Comparison of ENCODE assay signal across 23 mouse cellular contexts in genomic region chr10:14063226-14063625, GRCm38 (mm10).
"Had no signal": no experiment of that assay in that cellular context is flagged by ENCODE, and none has a peak within 500 bp of the region (broad histone marks: within the 10 kb centered on the region; RNA-seq: fewer than 3 reads in every experiment).

No protein-coding gene starts in this region.

- H3K4me1 ChIP-seq: hindbrain, embryonic 13.5 days; hindbrain, embryonic 15.5 days; kidney, embryonic 15.5 days; limb, embryonic 12.5 days had no signal

- H3K9ac ChIP-seq: forebrain, postnatal 0 days; heart, embryonic 12.5 days; hindbrain, embryonic 13.5 days; hindbrain, embryonic 15.5 days; kidney, embryonic 15.5 days; limb, embryonic 12.5 days had no signal

- H3K36me3 ChIP-seq: heart, embryonic 10.5 days; hindbrain, embryonic 13.5 days; hindbrain, embryonic 15.5 days; kidney, embryonic 15.5 days; limb, embryonic 12.5 days had no signal

- ATAC-seq: forebrain, postnatal 0 days; hindbrain, postnatal 0 days; intestine, embryonic 16.5 days had no signal

- H3K9me3 ChIP-seq: heart, embryonic 10.5 days; heart, embryonic 12.5 days; hindbrain, embryonic 13.5 days; hindbrain, embryonic 15.5 days; kidney, embryonic 15.5 days; limb, embryonic 12.5 days had no signal

- H3K27ac ChIP-seq: heart, embryonic 10.5 days; hindbrain, embryonic 13.5 days; hindbrain, embryonic 15.5 days; hindbrain, postnatal 0 days; kidney, embryonic 15.5 days; kidney, postnatal 0 days; limb, embryonic 12.5 days had no signal

- H3K27me3 ChIP-seq: heart, embryonic 12.5 days; hindbrain, embryonic 13.5 days; hindbrain, embryonic 15.5 days; kidney, embryonic 15.5 days had no signal

- DNase-seq: forebrain, postnatal 0 days; gastrocnemius, postnatal 14 days; gastrocnemius, postnatal 36 days; heart, adult 18-20 months; heart, postnatal 10 days; kidney, adult 11 months; kidney, adult 2 months; kidney, adult 9 months; kidney, postnatal 14 days; kidney, postnatal 36 days; layer of hippocampus, adult 9-11 months; layer of hippocampus, postnatal 36 days; left cerebral cortex, postnatal 4 days; liver had no signal

- H3K4me3 ChIP-seq: heart, embryonic 10.5 days; heart, embryonic 12.5 days; hindbrain, embryonic 13.5 days; hindbrain, embryonic 15.5 days; kidney, embryonic 15.5 days; limb, embryonic 12.5 days had no signal

- H3K4me2 ChIP-seq: heart, embryonic 12.5 days; hindbrain, embryonic 13.5 days; hindbrain, embryonic 15.5 days; kidney, embryonic 15.5 days; limb, embryonic 12.5 days had no signal
